Mouse (Mus musculus): ENCODE results near the gene Pde4b. TPM values are rescaled to one million over a fixed set of nuclear protein-coding genes. Genes with fewer than 3 reads are reported as not detected.

Pde4b gene
- polyA plus RNA-seq, 1 experiment from 2014 or later, result 9.9 TPM

- no peak for ATAC-seq (ENCODE audit: low FRiP score, low read depth)
- 85% methylated on average over 5 of the region's 5 CpGs for WGBS
- Histone ChIP-seq H3K27me3 (no peaks in the 10 kb centered on the region), H3K27ac (replicated peaks) (no peak overlapping the region), H3K36me3 (no peaks in the 10 kb centered on the region), H3K9ac (replicated peaks) (no peak overlapping the region), H3K4me1 (peaks cover 4% of the 10 kb centered on the region; the same call in 1 of the 2 replicates), H3K9me3 (no peaks in the 10 kb centered on the region), H3K4me3 (no peak overlapping the region), H3K4me2 (replicated peaks) (no peak overlapping the region)
Measured at GRCm38 (mm10) chr4:102197707-102198106, 110.4 kb downstream of the Pde4b start.

GRCm38 (mm10) chr4:102209773-102210172, 122.4 kb downstream of the Pde4b start:
- no peaks in the 10 kb centered on the region for H3K9me3 ChIP-seq
- no peak for ATAC-seq (ENCODE audit: low FRiP score, low read depth)
- no peaks in the 10 kb centered on the region for H3K36me3 ChIP-seq
- 95% methylated on average over 2 of the region's 2 CpGs for WGBS
- H3K9ac ChIP-seq (replicated peaks), result no peak overlapping the region
- no peak overlapping the region for H3K4me3 ChIP-seq
- no peak overlapping the region for H3K4me2 ChIP-seq (replicated peaks)
- H3K27ac ChIP-seq (replicated peaks), result no peak overlapping the region
- no peaks in the 10 kb centered on the region for H3K27me3 ChIP-seq
- no peaks in the 10 kb centered on the region for H3K4me1 ChIP-seq

- H3K9ac ChIP-seq (replicated peaks), result no peak overlapping the region
- no peak overlapping the region for H3K4me2 ChIP-seq (replicated peaks)
- peaks cover 4% of the 10 kb centered on the region; the same call in 1 of the 2 replicates for H3K4me1 ChIP-seq
- no peaks in the 10 kb centered on the region for H3K9me3 ChIP-seq
- H3K27me3 ChIP-seq, result no peaks in the 10 kb centered on the region
- no peaks in the 10 kb centered on the region for H3K36me3 ChIP-seq
- no peak overlapping the region for H3K27ac ChIP-seq (replicated peaks)
- no peak overlapping the region for H3K4me3 ChIP-seq
- ATAC-seq (ENCODE audit: low FRiP score, low read depth), result no peak
Measured at GRCm38 (mm10) chr4:102226700-102227099, 139.4 kb downstream of the Pde4b start.

- no peaks in the 10 kb centered on the region for H3K9me3 ChIP-seq
- no peaks in the 10 kb centered on the region for H3K27me3 ChIP-seq
- no peaks in the 10 kb centered on the region for H3K36me3 ChIP-seq
- 59% methylated on average over 7 of the region's 7 CpGs for WGBS
- ATAC-seq (ENCODE audit: low FRiP score, low read depth), result no peak
- H3K4me2 ChIP-seq (replicated peaks), result no peak overlapping the region
- H3K27ac ChIP-seq (replicated peaks), result no peak overlapping the region
- peaks cover 4% of the 10 kb centered on the region; the same call in 1 of the 2 replicates for H3K4me1 ChIP-seq
- H3K9ac ChIP-seq (replicated peaks), result no peak overlapping the region
- no peak overlapping the region for H3K4me3 ChIP-seq
Measured at GRCm38 (mm10) chr4:102228953-102229586, 141.7 kb downstream of the Pde4b start.

- Histone ChIP-seq H3K36me3 (no peaks in the 10 kb centered on the region), H3K27me3 (no peaks in the 10 kb centered on the region), H3K9ac (replicated peaks) (no peak overlapping the region), H3K4me2 (replicated peaks) (no peak overlapping the region), H3K27ac (replicated peaks) (no peak overlapping the region), H3K4me3 (no peak overlapping the region), H3K4me1 (peaks cover 9% of the 10 kb centered on the region), H3K9me3 (no peaks in the 10 kb centered on the region)
- WGBS, result 85% methylated on average over 1 of the region's 1 CpGs
- no peak for ATAC-seq (ENCODE audit: low FRiP score, low read depth)
Measured at GRCm38 (mm10) chr4:102230898-102231297, 143.6 kb downstream of the Pde4b start.

GRCm38 (mm10) chr4:102233633-102234032, 146.3 kb downstream of the Pde4b start:
- no peaks in the 10 kb centered on the region for H3K27me3 ChIP-seq
- no peak for ATAC-seq (ENCODE audit: low FRiP score, low read depth)
- H3K27ac ChIP-seq (replicated peaks), result no peak overlapping the region
- no peak overlapping the region for H3K9ac ChIP-seq (replicated peaks)
- no peak overlapping the region for H3K4me2 ChIP-seq (replicated peaks)
- H3K4me3 ChIP-seq, result no peak overlapping the region
- H3K9me3 ChIP-seq, result no peaks in the 10 kb centered on the region
- no peaks in the 10 kb centered on the region for H3K36me3 ChIP-seq
- H3K4me1 ChIP-seq, result peaks cover 9% of the 10 kb centered on the region
- WGBS, result 84% methylated on average over 1 of the region's 1 CpGs

GRCm38 (mm10) chr4:102235151-102235550, 147.8 kb downstream of the Pde4b start:
- Histone ChIP-seq H3K4me3 (no peak overlapping the region), H3K9me3 (no peaks in the 10 kb centered on the region), H3K27ac (replicated peaks) (no peak overlapping the region), H3K27me3 (no peaks in the 10 kb centered on the region), H3K36me3 (no peaks in the 10 kb centered on the region), H3K4me1 (peaks cover 12% of the 10 kb centered on the region), H3K4me2 (replicated peaks) (no peak overlapping the region), H3K9ac (replicated peaks) (no peak overlapping the region)
- WGBS, result 43% methylated on average over 2 of the region's 2 CpGs
- no peak for ATAC-seq (ENCODE audit: low FRiP score, low read depth)

- H3K9ac ChIP-seq (replicated peaks), result no peak overlapping the region
- no peaks in the 10 kb centered on the region for H3K9me3 ChIP-seq
- no peaks in the 10 kb centered on the region for H3K27me3 ChIP-seq
- peaks cover 14% of the 10 kb centered on the region for H3K4me1 ChIP-seq
- no peaks in the 10 kb centered on the region for H3K36me3 ChIP-seq
- H3K4me3 ChIP-seq, result no peak overlapping the region
- no peak overlapping the region for H3K27ac ChIP-seq (replicated peaks)
- ATAC-seq (ENCODE audit: low FRiP score, low read depth), result no peak
- no peak overlapping the region for H3K4me2 ChIP-seq (replicated peaks)
- WGBS, result 61% methylated on average over 2 of the region's 2 CpGs
Measured at GRCm38 (mm10) chr4:102239102-102239501, 151.8 kb downstream of the Pde4b start.

GRCm38 (mm10) chr4:102239657-102240390, 152.5 kb downstream of the Pde4b start:
- Histone ChIP-seq H3K9ac (replicated peaks) (no peak overlapping the region), H3K4me2 (replicated peaks) (no peak overlapping the region), H3K27me3 (no peaks in the 10 kb centered on the region), H3K27ac (replicated peaks) (peak overlapping the region; percentile 39), H3K4me1 (peaks cover 14% of the 10 kb centered on the region), H3K36me3 (no peaks in the 10 kb centered on the region), H3K9me3 (no peaks in the 10 kb centered on the region), H3K4me3 (no peak overlapping the region)
- WGBS, result 62% methylated on average over 12 of the region's 12 CpGs
- ATAC-seq (ENCODE audit: low FRiP score, low read depth), result no peak

- Histone ChIP-seq H3K27me3 (no peaks in the 10 kb centered on the region), H3K9ac (replicated peaks) (no peak overlapping the region), H3K9me3 (no peaks in the 10 kb centered on the region), H3K27ac (replicated peaks) (no peak overlapping the region), H3K4me2 (replicated peaks) (no peak overlapping the region), H3K4me3 (no peak overlapping the region), H3K36me3 (no peaks in the 10 kb centered on the region), H3K4me1 (peaks cover 9% of the 10 kb centered on the region; the same call in 1 of the 2 replicates)
- ATAC-seq (ENCODE audit: low FRiP score, low read depth), result no peak
- 84% methylated on average over 8 of the region's 8 CpGs for WGBS
Measured at GRCm38 (mm10) chr4:102240754-102241427, 153.5 kb downstream of the Pde4b start.

GRCm38 (mm10) chr4:102253994-102254393, 166.7 kb downstream of the Pde4b start:
- peak overlapping the region; percentile 64 for H3K4me2 ChIP-seq (replicated peaks)
- H3K27ac ChIP-seq (replicated peaks), result peak overlapping the region; percentile 70; the same call in 1 of the 2 replicates
- no peaks in the 10 kb centered on the region for H3K27me3 ChIP-seq
- H3K4me3 ChIP-seq, result peak overlapping the region; percentile 40
- no peaks in the 10 kb centered on the region for H3K36me3 ChIP-seq
- no peaks in the 10 kb centered on the region for H3K9me3 ChIP-seq
- ATAC-seq (ENCODE audit: low FRiP score, low read depth), result peak; percentile 23; the same call in 1 of the 2 replicates
- H3K9ac ChIP-seq (replicated peaks), result no peak overlapping the region
- H3K4me1 ChIP-seq, result peaks cover 13% of the 10 kb centered on the region
